Mouse (Mus musculus) urinary bladder, postnatal 14 days (tissue): Measurements from ENCODE around the gene Agap2.
"Not testable (repeated sequence)": the region's sequence is repeated elsewhere in the genome, so short reads cannot be mapped to it uniquely, and the experiment has no call there.

ENCODE experiments used
- DNase-seq: peaks from one replicate; pipeline ENCODE4 v3.0.0; 2021; ENCODE audit warnings: low spot score

Gene Agap2

GRCm38 (mm10) chr10:127101151-127101550 is 26.1 kb downstream of the Agap2 start:
- no peak for DNase-seq

GRCm38 (mm10) chr10:127103631-127104030 is 28.5 kb downstream of the Agap2 start:
- no peak for DNase-seq

DNA sequence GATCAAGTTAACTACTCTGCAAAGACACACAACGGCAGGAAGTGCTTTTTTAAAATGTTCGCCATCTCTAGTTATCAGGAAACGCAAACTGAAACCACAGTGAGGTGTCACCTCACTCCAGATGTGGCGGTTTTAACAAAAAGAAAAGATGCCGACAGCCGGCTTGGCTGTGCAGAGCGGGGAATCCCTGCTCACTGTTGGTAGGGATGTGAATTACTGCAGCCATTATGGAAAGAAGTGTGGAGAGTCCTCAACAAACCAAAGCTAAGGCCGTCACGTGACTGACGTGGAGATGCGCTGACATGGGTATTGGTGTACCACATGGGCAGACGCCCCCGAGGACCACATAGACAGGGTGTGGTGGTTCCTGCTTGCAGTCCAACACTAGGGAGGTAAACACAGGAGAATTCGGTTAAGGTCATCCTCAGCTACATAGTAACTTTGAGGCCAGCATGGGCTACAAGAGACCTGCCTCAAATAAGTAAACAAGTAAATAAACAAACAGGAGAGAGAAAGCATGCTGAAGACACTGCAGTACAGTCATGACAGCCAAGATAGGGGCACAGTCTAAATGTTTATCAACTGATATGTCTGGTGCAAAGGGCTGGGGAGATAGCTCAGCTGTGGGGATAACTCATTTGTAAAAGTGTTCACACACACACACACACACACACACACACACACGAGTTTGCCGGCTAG is 32.6 kb downstream of the Agap2 start:
- no peak for DNase-seq

- no peak for DNase-seq
These were observed 33.1 kb downstream of the Agap2 start for GRCm38 (mm10) chr10:127108262-127108583.

DNA sequence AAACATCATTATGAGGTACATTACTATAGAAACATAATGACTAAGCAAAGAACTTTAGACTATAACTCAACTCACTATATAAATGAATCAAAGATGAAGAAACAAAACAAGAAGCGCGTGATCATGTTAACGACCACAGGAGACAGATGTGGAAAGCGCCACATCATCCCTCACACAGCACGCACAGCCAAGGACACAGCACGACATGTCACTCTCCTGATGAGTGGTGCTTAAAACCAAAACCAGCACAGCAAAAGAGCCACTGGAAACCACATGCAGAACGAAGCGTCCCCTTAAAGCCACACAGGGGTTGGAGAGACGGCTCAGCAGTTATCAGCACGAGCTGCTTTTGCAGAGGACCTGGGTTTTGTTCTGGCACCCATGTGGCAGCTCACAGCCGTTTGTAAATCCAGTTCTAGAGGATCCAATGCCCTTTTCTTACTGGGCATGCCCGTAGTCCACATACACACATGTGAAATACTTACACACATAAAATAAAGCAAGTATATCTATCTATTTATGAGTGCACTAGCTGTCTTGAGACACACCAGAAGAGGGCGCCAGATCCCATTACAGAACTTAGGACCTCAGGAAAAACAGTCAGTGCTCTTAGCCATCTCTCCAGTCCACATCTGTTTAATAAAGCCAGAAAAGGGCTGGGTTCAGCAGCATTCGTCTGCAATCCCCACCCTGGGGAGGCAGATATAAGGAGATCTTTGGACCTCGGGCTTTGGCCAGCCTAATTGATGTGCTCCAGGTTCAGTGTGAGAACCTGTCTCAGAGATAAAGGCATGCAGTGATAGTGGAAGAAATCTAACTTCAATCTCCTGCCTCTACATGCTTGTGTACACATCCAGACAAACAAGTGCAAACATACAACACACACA is 36.2 kb downstream of the Agap2 start:
- no peak for DNase-seq

GRCm38 (mm10) chr10:127114408-127114807 is 39.3 kb downstream of the Agap2 start:
- no peak for DNase-seq

GRCm38 (mm10) chr10:127115068-127115467 is 40.0 kb downstream of the Agap2 start:
- DNase-seq, result no peak

DNA sequence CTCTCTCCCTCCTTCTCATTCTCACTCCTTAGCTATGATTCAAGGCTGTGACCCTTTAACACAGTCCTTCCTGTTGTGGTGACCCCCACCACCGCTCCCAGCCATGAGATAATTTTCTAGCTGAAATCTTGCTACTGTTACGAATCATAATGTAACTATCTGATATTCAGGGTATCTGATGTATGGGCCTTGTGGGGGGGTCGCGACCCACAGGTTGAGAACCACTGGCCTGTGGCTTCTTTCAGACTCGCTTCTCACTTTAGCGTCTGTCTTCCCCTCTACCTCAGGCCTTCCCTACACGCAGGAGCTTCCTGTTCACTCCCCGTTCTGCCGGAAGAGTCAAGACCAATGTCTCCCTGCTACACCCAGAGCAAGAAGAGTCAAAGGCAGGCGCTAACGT is 43.4 kb downstream of the Agap2 start:
- no peak for DNase-seq

DNA sequence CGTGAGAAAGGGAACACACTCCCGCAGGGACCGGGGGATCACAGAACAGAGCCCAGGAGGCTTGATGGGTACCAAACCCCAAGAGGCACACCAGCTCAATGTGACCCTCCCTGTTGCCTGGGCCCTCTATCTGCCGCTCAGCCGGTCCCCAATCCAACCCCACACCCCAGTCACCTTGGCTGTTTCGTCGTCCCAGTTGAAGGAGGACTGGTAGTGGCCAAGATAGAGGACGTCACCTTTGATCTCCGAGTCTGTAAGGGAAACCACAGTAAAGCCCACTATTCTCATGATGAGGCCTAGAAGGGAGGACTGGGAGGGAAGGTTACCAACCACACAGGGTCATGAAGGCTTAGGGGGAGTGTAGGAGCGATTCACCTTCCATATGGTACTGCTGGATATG is 44.1 kb downstream of the Agap2 start:
- no peak for DNase-seq

DNA sequence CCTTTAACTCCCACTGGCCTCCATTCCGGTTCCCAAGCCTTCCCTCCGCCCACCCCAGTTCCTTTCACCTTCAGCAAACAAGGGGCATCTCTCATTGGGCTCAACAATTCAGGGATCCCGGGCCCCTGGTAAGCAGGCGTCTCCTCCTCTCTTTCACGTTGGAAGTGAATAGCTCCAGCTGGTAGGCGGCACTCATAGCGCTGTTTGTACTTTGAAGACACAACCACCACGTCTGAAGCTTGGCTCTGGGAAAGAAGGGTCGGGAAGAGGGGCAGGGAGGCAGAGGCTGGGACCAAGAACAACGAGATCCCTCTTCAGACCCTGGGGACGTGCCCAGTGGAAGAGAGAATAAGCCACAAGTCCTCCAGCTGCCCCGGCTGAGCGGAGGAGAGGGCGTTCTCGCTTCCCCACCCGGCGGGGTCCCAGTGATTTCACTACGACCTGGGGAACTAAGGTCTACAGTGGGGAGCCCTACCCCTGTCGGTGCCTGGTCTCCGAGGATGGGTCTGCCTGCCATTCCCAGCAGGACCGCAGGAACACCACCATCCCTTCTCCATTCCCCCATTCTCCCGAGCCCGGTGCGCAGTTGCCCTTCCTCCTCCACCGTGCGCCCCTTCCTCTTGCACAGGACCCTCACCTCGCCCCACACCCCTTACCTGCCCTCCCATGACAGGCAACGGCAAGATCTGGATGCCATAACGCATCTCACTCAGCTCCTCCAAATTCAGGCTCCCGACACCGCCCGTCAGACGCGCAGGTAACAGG is 45.4 kb downstream of the Agap2 start:
- DNase-seq, result no peak

GRCm38 (mm10) chr10:127121066-127121477 is 46.0 kb downstream of the Agap2 start, which contains the start of gene Os9:
TSS of gene Os9 (minus strand) at chr10:127121131.
- DNase-seq, result peak; percentile 97

DNA sequence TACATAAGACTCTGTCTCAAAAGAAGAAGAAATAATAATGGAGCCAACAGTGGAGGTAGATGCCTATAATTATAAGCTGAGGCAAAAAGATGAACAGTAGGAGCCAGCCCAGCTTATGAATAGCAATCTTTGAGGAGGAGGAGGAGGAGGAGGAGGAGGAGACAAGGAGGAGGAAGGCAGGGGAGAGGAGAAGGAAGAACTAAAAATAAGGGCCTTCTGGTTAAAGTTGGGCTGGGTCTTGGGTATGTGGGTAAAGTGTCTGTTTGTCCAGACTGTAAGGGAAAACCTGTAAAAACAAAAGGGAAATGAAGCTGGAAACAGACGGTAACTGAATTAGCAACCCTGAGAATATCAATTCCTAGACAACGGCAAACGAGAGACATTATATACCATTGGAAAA is 46.9 kb downstream of the Agap2 start:
- no peak for DNase-seq

DNA sequence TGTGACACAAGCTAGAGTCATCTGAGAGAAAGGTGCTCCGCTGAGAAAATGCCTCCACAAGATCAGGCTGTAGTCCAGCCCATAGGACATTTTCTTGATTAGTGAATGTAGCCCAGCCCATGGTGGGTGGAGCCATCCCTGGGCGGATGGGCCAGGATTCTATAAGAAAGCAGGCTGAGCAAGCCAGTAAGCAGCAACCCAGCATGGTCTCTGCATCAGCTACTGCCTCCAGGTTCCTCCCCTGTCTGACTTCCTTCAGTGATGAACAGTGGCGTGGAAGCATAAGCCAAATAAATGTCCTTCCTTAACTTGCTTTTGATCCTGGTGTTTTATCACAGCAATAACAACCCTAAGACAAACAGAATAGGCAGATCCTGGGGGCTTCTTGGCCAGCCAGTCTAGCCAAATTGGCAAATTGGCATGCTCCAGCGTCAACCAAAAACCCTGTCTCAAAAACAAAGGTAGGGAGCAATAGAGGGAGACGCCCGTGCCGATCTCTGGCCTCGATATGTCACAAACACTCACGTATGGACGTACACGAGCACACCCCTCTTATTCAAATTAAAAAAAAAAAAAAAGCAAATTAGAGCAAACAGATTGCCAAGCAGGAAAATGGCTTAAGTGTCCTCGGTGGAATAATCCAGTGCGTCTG is 47.8 kb downstream of the Agap2 start:
- no peak for DNase-seq

DNA sequence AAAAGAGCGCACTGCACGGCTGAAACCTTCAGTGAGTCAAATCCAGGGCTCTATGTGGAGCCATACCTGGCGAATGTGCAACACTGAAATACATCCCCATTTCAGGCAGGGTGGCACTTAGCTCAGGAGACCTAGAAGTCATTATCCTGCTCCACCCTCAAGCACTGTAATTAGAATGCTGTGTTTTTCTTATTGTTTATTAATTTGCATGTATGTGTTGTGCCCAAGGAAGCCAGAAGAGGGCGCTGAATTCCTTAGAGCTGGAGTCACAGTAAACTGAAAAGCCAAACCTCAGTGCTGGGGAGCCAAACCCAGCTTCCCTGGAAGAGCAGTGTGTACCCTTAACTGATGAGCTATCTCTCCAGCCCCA is 48.3 kb downstream of the Agap2 start:
- DNase-seq, result peak; percentile 69

DNA sequence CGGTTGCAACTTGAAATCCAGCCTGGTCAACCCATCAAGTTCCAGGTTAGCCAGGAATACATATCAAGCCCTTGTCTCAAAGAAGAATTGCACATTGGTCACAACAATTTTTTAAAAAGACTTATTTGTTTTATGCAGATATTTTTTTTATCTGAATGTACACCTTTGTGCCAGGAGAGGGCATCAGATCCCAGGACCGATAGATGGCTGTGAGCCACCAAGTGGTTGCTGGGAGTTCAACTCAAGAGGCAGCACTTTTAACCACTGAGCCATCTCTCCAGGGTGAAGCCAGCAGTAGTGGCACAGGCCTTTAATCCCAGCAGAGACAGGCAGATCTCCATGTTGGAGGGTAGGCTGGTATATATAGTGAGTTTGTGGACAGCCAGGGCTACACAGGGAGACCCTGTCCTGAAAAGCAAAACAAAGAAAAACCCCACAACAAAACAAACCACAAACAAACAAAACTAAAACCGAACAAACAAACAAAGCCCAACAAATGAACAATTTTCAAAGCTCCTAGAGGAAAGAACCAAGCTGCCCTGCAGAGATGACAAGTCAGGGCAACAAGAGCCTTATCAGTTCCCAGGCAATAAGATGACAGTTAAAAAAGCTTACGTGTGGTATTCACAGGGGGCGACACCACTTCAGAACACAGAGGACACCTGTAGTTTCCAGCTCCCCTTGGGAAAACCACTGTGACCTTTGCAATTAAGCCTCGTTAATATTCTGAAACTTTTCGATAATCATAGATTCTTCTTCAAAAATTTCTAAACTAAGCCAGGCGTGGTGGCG is 50.3 kb downstream of the Agap2 start:
- DNase-seq, result peak; percentile 26

GRCm38 (mm10) chr10:127126579-127126978 is 51.5 kb downstream of the Agap2 start:
- DNase-seq, result peak; percentile 28

DNA sequence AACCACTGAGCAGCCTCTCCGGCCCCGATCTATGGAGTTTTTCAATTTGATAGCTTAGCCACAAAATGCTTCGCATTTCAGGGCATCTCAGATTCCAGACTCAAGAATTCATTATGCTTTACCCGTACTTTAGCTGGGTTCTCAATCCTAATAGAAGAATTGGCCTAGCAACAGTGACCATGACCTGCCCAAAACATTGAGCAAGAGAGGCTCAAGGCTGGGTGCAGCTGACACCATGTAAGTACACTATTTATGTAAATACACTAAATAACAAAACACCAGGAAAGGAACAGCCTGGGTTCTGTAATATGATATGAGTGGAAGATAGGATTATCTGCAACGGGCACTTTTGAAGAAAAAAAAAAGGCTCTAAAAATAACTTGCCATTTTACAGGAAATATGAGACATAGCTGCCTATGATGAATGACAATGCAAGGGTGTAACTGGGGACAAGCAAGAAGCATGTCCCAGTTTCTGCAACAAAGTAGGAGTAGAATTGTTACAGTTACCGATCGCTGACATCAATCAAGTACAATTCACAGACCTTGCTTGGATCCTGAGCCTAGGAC is 52.7 kb downstream of the Agap2 start:
- DNase-seq, result no peak

DNA sequence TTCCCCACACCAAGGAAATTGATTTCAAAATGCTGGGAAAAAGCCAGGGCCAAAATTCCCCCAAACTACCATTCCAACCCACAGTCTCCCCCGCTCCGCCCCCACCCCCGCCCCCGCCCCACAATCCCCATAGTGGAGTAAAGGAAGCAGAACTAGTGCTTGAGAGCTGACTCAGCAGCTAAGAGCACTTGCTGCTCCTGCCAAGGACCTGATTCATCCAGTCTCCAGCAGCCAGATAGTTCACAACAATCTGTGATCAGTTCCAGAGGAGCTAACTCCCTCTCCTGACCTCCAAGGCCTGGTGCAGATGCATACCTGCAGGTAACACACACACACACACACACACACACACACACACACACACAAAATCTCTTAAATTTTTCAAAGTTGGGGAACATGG is 54.3 kb downstream of the Agap2 start:
- DNase-seq, result no peak

DNA sequence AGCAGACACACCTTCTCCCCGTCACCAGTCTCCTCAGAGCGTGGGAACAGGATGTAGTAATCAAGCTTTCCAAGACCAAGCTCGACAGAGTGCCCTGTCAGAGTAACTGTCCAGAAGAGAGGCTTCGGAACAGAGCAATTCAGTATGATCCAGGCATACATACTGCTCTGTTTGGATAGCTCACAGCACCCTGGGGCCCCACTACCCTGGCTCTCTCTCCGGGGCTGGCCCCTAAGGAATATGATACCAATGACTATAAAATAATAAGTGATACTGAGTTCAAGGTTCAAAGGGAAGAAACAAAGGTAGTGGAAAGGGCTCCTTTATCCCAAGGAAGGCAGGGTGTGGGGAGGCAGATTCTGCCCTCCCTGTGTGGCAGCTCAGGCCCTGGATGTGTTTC is 57.4 kb downstream of the Agap2 start:
- no peak for DNase-seq

GRCm38 (mm10) chr10:127134394-127135035 is 59.4 kb downstream of the Agap2 start:
- not testable (repeated sequence) for DNase-seq
